Mouse (Mus musculus) WW6 (cell line): ENCODE measurements around the gene Muc4.

Source experiments
- DNase-seq: peaks from one replicate; pipeline ENCODE4 v3.0.0-alpha.2; 2013; ENCODE audit warnings: low read depth, low spot score

Muc4 gene

GRCm38 (mm10) chr16:32726501-32726900 is 9.2 kb upstream of the Muc4 start:
- DNase-seq: no peak

GRCm38 (mm10) chr16:32728240-32728639 is 7.4 kb upstream of the Muc4 start:
- DNase-seq: no peak

- no peak for DNase-seq
Measured at GRCm38 (mm10) chr16:32728730-32729129, 7.0 kb upstream of the Muc4 start.

- DNase-seq: no peak
Measured at GRCm38 (mm10) chr16:32733213-32733612, 2.5 kb upstream of the Muc4 start.

- no peak for DNase-seq
Measured at GRCm38 (mm10) chr16:32736022-32736421, 336 bp downstream of the Muc4 start.

GRCm38 (mm10) chr16:32740003-32740663 is 4.4 kb downstream of the Muc4 start:
- no peak for DNase-seq

- no peak for DNase-seq
Measured at GRCm38 (mm10) chr16:32741366-32741765, 5.7 kb downstream of the Muc4 start.

- DNase-seq: no peak
Measured at GRCm38 (mm10) chr16:32742712-32743111, 7.0 kb downstream of the Muc4 start.

- no peak for DNase-seq
Measured at GRCm38 (mm10) chr16:32745852-32746251, 10.2 kb downstream of the Muc4 start.

- DNase-seq: no peak
Measured at GRCm38 (mm10) chr16:32750242-32751127, 14.8 kb downstream of the Muc4 start.

- no peak for DNase-seq
Measured at GRCm38 (mm10) chr16:32764550-32764949, 28.9 kb downstream of the Muc4 start.

- DNase-seq: no peak
Measured at GRCm38 (mm10) chr16:32764961-32765360, 29.3 kb downstream of the Muc4 start.

GRCm38 (mm10) chr16:32766904-32767303 is 31.2 kb downstream of the Muc4 start:
- no peak for DNase-seq

GRCm38 (mm10) chr16:32776676-32777075 is 41.0 kb downstream of the Muc4 start:
- no peak for DNase-seq

GRCm38 (mm10) chr16:32778956-32779355 is 43.3 kb downstream of the Muc4 start:
- DNase-seq: no peak

- DNase-seq: no peak
Measured at GRCm38 (mm10) chr16:32783324-32784062, 47.8 kb downstream of the Muc4 start.

GRCm38 (mm10) chr16:32784840-32785239 is 49.2 kb downstream of the Muc4 start:
- DNase-seq: no peak

- no peak for DNase-seq
Measured at GRCm38 (mm10) chr16:32790056-32790455, 54.4 kb downstream of the Muc4 start.

- no peak for DNase-seq
Measured at GRCm38 (mm10) chr16:32795177-32795576, 59.5 kb downstream of the Muc4 start.

GRCm38 (mm10) chr16:32796676-32797425 is 61.2 kb downstream of the Muc4 start:
- no peak for DNase-seq

GRCm38 (mm10) chr16:32797426-32797689 is 61.7 kb downstream of the Muc4 start, which contains the start of gene Muc20:
Muc20 (minus strand) TSS chr16:32797435.
- DNase-seq: no peak
